Mouse (Mus musculus): ENCODE data around the gene Gm20854.
"Not testable (repeated sequence)": the region's sequence is repeated elsewhere in the genome, so short reads cannot be mapped to it uniquely, and the experiment has no call there.

Gene Gm20854

GRCm38 (mm10) chrY:85530808-85531207 lies at the start of gene Gm20854:
Gene Gm20854 (minus strand): TSS chrY:85530908.
- DNase-seq: not testable (repeated sequence)

Measured in cerebellum, adult 18-20 months (tissue).